Mouse (Mus musculus) left cerebral cortex, adult 11 months (tissue): Measurements from ENCODE around the gene Id4.
A peak's percentile ranks its signal among the peaks of the same experiment; 100 is the strongest.

ENCODE experiments used
- DNase-seq: peaks from one replicate; pipeline ENCODE4 v3.0.0; 2022; ENCODE audit warnings: low spot score

The Id4 gene

GRCm38 (mm10) chr13:48260690-48261278 lies at the start of gene Id4:
Gene Id4 (plus strand): TSS chr13:48261228.
- DNase-seq = peak; percentile 87

GRCm38 (mm10) chr13:48227136-48227535 lies 33.9 kb upstream of the Id4 start:
- no peak for DNase-seq

DNA sequence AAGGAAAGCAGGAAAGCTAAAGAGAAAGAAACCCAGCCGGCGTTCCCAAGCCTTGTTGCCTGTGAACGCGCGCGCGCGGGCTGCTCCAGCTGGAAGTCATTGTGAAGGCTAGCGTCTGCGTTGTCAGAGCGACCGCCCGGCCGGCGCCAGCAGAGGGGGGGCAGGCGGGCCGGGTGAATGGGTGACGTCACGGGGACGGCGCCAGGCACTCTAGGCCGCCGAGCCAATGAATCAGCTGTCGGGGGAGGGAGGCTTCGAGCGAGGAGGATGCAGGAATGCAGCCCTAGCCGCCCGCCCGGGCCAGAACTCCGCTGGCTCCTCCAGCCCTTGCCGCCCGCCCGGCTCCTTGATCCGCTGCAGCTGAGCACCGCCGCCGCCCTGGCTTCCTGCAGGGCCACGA lies 33.3 kb upstream of the Id4 start:
- peak; percentile 88 for DNase-seq

DNA sequence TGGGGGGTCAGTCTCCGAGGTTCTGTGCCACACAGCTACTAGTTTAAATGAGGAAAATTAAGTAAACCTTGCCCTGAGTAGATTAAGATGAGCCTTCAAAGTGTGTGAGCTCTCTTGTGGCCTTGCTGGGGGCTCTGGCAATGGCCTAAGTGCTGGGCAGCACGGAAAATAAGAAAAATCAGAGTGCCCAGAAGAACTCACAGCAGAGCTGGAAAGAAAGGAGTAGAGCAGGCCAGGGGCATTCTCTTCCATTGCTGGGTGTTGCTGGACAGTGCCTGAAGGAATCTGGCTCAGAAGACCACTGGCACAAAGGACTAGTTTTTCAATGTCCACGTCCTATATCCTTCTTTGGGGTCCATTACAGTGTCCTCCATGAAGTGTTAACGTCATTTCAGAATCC lies 32.9 kb upstream of the Id4 start:
- DNase-seq = no peak

DNA sequence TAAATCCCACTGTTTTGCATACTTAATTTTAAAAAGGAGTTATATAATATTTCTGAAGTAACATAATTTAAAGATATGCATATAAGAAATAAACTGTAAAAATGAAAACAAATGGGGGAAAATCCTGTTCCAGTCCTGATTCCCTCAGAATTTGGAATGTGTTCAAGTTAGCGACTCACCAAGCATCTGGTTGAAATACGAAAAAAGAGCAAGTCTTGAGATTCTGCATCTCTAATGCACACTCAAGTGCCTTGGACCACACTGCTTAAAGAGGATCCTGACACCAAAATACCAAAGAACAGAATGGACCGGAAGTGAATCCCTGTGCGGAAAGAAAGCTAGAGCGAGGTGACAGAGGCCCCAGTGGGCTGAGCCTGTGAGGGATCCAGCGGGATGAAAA lies 30.0 kb upstream of the Id4 start:
- DNase-seq = no peak

DNA sequence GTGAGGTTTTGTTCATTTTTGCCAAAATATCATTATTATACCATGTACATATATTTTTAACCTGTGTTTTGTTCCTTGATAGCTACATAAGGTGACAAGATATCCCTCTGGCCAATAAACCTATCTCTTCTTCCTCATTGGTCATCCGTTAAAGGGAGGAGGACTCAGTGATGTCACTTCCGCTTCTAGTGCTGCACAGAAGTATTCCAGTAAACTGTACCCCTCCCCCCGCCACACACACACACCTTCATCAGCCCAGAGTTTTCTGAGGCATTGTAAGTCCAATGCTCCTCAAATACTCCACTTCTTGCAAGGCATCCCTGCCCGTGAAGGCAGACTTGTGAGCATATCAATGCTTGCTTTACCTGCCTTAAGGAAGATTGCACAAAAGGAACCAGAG lies 24.6 kb upstream of the Id4 start:
- no peak for DNase-seq

- DNase-seq = no peak
Observed at GRCm38 (mm10) chr13:48236865-48237264, 24.2 kb upstream of the Id4 start.

DNA sequence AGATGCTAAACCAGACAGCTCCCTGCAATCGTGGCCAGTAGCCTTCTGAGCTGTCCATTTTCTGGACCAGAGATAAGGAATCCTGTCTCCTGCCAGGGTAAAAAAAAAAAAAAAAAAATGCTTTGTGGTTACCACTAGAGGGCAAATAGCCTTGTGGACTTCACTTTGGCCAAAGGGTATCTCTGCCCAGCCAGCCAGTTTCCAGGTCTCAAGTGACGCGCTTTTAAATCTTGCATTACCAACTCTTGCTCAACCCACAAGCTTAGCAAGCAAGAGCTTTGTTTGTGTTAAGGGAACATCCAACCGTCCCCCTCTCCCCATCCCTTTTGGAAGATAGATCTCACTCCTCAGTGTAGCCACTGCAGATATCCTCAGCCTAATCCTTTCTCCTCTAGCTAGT lies 23.5 kb upstream of the Id4 start:
- no peak for DNase-seq

DNA sequence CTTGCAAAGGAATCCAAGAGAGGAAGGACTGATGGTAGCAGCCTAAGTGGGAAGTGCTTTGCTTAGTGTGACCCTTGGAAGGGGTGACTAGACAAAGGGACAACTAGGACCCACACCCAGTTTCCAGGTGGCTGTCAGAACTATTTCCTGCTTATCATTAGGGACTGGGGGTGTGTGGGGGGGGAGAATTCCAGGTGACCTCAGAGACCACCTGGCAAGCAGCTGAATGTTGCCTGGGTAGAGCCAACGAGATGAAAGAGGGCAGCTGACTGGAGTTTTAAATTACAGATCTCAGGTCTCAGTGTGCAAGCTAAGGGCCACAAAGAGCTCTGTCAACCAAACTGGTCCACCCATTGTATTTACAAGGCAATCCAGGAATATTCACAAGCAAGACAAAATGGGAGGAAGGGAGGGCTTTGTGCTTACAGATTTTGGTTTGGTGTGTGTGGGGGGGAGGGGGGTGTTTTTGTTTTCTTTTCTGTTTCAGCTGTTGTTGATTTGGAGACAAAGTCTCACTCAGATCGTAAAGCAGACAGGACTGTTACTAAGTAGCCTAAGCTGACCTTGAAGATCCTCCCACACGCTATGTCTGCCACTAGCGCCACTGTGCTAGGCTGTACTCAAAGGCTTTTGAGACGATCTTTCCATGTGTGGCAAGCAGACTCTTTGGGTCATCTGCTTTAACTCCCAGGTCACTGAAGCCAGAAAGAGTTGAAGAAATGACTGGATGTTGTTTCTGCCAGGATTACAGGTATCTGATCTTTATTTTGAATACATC lies 15.6 kb upstream of the Id4 start:
- no peak for DNase-seq

DNA sequence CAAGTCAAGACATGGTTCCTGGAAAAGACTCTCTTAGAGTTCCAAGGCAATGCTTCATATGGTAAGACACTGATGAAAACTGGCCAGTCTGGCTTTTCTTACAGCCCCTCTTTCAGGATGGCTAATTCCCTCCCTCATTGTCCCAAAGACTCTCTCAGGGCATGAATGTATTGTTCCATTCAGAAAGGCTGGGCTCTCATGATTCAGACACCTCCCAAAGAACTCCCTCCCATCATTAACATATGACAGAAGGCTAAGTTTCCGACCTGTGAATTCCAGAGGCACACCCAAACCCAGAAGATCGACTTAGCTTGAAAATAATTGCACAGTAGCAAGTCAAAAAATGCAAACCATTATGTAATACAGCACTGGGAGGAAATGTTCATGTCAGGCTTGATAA lies 8.5 kb upstream of the Id4 start:
- no peak for DNase-seq

GRCm38 (mm10) chr13:48255026-48255425 lies 6.0 kb upstream of the Id4 start:
- DNase-seq = no peak

- peak; percentile 25 for DNase-seq
Observed at GRCm38 (mm10) chr13:48261341-48262221, 553 bp downstream of the Id4 start.

- no peak for DNase-seq
Observed at GRCm38 (mm10) chr13:48262451-48262969, 1.5 kb downstream of the Id4 start.

- DNase-seq = no peak
Observed at GRCm38 (mm10) chr13:48265029-48265428, 4.0 kb downstream of the Id4 start.

DNA sequence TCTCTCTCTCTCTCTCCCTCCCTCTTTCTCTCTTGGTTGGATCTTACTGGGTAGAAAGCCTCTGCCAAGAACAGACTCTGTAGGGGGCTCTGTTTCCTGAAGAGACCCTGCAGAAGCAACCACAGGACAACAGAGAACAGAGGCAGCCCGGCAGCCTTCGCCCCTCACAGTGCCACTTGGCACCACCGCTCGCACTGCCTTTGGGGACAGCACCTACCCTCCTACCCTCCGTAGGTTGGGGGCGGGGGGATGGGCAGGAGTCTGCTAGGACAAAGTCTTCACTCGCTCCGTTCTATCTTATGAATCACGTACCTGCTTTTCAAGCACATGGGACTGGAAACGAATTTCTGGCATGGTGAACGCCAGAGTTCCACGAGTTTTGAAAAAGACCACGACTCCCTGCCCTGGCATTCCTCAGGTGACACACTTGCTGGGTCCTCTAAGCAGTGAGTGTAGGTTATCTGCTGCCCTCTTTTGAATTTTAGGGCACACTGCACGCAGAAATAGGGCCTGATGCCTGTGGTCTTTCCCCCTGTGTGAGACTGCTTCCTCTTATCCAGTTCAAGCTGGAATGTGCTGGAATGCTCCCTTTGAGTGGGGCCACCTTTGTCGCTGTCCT lies 12.5 kb downstream of the Id4 start:
- peak; percentile 23 for DNase-seq

GRCm38 (mm10) chr13:48274107-48274506 lies 13.1 kb downstream of the Id4 start:
- DNase-seq = no peak

DNA sequence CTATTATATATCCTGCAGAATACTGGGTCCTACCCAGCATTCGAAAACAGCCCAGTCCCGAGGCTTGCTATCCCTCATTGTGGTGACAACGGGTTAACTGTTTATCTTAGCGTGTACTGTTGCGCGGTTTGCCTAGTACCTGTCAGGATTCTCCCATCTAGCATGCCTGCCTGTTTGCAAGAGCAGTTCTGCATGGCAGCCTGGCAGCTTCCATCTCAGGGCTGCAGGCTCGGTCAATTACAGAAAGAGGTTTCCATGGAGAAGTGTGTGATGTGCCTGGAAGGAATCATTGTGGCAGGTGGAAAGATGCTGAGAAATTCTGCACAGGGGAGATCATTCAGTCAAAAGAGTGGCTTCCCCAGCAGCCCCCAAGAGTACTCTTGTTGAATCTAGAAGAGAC lies 16.0 kb downstream of the Id4 start:
- no peak for DNase-seq

- no peak for DNase-seq
Observed at GRCm38 (mm10) chr13:48284426-48284825, 23.4 kb downstream of the Id4 start.

GRCm38 (mm10) chr13:48284918-48285693 lies 24.1 kb downstream of the Id4 start:
- no peak for DNase-seq

DNA sequence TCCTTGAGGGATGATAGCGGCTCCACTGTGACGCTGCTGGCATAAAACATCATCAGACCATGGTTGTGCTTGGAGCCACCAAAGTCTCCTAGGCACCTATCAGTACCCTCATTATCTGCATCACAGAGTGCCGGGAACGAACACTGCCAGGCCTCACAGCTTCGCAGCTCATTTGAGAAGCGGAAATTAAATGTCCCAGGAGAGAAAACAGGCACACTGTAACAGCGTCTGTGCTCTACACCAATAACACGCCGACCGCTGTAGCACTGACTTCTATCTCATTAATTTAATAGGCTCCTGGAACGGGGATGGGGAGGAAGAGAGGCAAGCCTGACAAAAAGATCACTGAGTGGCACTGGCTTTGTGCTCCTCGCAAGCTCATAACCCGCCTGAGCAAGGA lies 29.4 kb downstream of the Id4 start:
- no peak for DNase-seq

DNA sequence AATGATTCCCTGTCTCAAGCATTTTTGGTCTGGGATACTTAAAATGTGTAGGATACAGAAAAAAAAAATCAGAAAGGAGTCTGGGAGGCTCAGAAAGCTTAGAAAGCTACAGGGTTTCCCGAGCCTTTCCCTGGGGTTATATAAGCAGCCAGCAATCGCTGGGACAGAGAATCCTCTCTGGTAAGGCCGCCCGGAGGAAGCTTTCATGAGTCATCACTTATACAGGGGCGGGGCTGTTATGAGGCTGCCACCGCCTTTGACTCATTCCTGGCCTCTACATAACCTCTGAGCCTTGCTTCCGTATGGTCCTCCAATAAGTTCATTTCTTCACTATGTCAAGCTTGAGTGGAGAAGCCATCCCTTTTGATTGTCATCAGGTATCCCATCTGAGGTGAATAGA lies 53.5 kb downstream of the Id4 start:
- no peak for DNase-seq
